Mouse (Mus musculus): ENCODE measurements around the gene Tfeb.

The Tfeb gene

GRCm38 (mm10) chr17:47711883-47712282 is 24.9 kb upstream of the Tfeb start:
- DNase-seq (ENCODE audit: low read depth, low spot score) = no peak

- no peak for DNase-seq (ENCODE audit: low read depth, low spot score)
Observed at GRCm38 (mm10) chr17:47712889-47713571, 23.8 kb upstream of the Tfeb start.

- no peak for DNase-seq (ENCODE audit: low read depth, low spot score)
Observed at GRCm38 (mm10) chr17:47715037-47715436, 21.8 kb upstream of the Tfeb start.

GRCm38 (mm10) chr17:47721183-47721582 is 15.6 kb upstream of the Tfeb start:
- no peak for DNase-seq (ENCODE audit: low read depth, low spot score)

GRCm38 (mm10) chr17:47726566-47726965 is 10.3 kb upstream of the Tfeb start, which contains the start of gene Pgc:
Gene Pgc, plus strand, starts transcription at chr17:47726842.
- no peak for DNase-seq (ENCODE audit: low read depth, low spot score)

- DNase-seq (ENCODE audit: low read depth, low spot score) = no peak
Observed at GRCm38 (mm10) chr17:47730633-47731575, 5.9 kb upstream of the Tfeb start.

- no peak for DNase-seq (ENCODE audit: low read depth, low spot score)
Observed at GRCm38 (mm10) chr17:47735553-47736100, 1.2 kb upstream of the Tfeb start.

- peak; percentile 63 for DNase-seq (ENCODE audit: low read depth, low spot score)
Observed at GRCm38 (mm10) chr17:47737271-47738065, 638 bp downstream of the Tfeb start.

- DNase-seq (ENCODE audit: low read depth, low spot score) = peak; percentile 39
Observed at GRCm38 (mm10) chr17:47738066-47738878, 1.4 kb downstream of the Tfeb start.

- no peak for DNase-seq (ENCODE audit: low read depth, low spot score)
Observed at GRCm38 (mm10) chr17:47738879-47739798, 2.3 kb downstream of the Tfeb start.

- no peak for DNase-seq (ENCODE audit: low read depth, low spot score)
Observed at GRCm38 (mm10) chr17:47740186-47740585, 3.4 kb downstream of the Tfeb start.

GRCm38 (mm10) chr17:47742991-47743734 is 6.3 kb downstream of the Tfeb start:
- no peak for DNase-seq (ENCODE audit: low read depth, low spot score)

GRCm38 (mm10) chr17:47744086-47744485 is 7.3 kb downstream of the Tfeb start:
- no peak for DNase-seq (ENCODE audit: low read depth, low spot score)

GRCm38 (mm10) chr17:47744746-47745368 is 8.0 kb downstream of the Tfeb start:
- no peak for DNase-seq (ENCODE audit: low read depth, low spot score)

- no peak for DNase-seq (ENCODE audit: low read depth, low spot score)
Observed at GRCm38 (mm10) chr17:47748791-47749553, 12.1 kb downstream of the Tfeb start.

GRCm38 (mm10) chr17:47749626-47750025 is 12.8 kb downstream of the Tfeb start:
- no peak for DNase-seq (ENCODE audit: low read depth, low spot score)

GRCm38 (mm10) chr17:47750101-47750500 is 13.3 kb downstream of the Tfeb start:
- no peak for DNase-seq (ENCODE audit: low read depth, low spot score)

GRCm38 (mm10) chr17:47751811-47752210 is 15.0 kb downstream of the Tfeb start:
- no peak for DNase-seq (ENCODE audit: low read depth, low spot score)
